Mouse (Mus musculus): ENCODE data around the gene Pigm. TPM values are rescaled to one million over a fixed set of nuclear protein-coding genes. Genes with fewer than 3 reads are reported as not detected.

Pigm gene
- polyA plus RNA-seq, 1 experiment: 4.0 TPM

GRCm38 (mm10) chr1:172342729-172343128 lies 33.6 kb upstream of the Pigm start:
- Histone ChIP-seq H3K4me3 (ENCODE audit: control insufficient read depth, low read depth, low read length) (no peak overlapping the region), H3K4me1 (ENCODE audit: control insufficient read depth, insufficient read depth, low read length) (peaks cover 5% of the 10 kb centered on the region), H3K27me3 (ENCODE audit: control insufficient read depth, insufficient read depth, low read length) (peaks cover 3% of the 10 kb centered on the region; the same call in 1 of the 2 replicates), H3K36me3 (ENCODE audit: control insufficient read depth, insufficient read depth, low read length) (no peaks in the 10 kb centered on the region), H3K27ac (ENCODE audit: control insufficient read depth, insufficient read depth, low read depth, low read length) (no peak overlapping the region)
- no peak for TF ChIP-seq CTCF (IDR thresholded peaks at IDR 0.05; ENCODE audit: control insufficient read depth, insufficient read depth, insufficient replicate concordance, low read depth, low read length)
- no peak for TF ChIP-seq POLR2A (IDR thresholded peaks at IDR 0.05; ENCODE audit: control insufficient read depth, low read depth, low read length)

DNA sequence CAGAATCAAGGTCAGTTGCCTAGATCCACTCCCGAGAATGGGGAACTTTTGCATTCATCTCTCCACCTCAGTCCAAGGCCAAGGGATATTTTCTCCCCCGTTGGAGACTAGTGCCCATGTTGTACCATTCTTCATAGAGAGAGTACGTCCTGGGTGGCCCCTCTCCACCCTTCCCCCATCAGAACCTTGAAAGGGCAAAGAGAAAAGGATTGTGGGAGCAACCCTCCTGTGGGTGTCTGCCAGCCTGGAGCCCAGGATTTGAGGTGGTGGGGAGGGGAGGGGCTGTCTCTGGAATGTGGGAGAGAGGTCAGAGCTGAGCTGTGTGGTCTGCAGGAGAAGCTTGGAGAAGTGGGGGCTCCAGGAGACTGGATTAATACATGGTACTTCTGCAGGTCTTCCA lies 32.4 kb upstream of the Pigm start:
- Histone ChIP-seq H3K27ac (ENCODE audit: control insufficient read depth, insufficient read depth, low read depth, low read length) (no peak overlapping the region), H3K4me1 (ENCODE audit: control insufficient read depth, insufficient read depth, low read length) (peaks cover 5% of the 10 kb centered on the region), H3K4me3 (ENCODE audit: control insufficient read depth, low read depth, low read length) (no peak overlapping the region), H3K27me3 (ENCODE audit: control insufficient read depth, insufficient read depth, low read length) (peaks cover 3% of the 10 kb centered on the region; the same call in 1 of the 2 replicates), H3K36me3 (ENCODE audit: control insufficient read depth, insufficient read depth, low read length) (no peaks in the 10 kb centered on the region)
- TF ChIP-seq CTCF (IDR thresholded peaks at IDR 0.05; ENCODE audit: control insufficient read depth, insufficient read depth, insufficient replicate concordance, low read depth, low read length) (no peak), POLR2A (IDR thresholded peaks at IDR 0.05; ENCODE audit: control insufficient read depth, low read depth, low read length) (no peak)

GRCm38 (mm10) chr1:172344820-172345219 lies 31.5 kb upstream of the Pigm start:
- TF ChIP-seq CTCF (IDR thresholded peaks at IDR 0.05; ENCODE audit: control insufficient read depth, insufficient read depth, insufficient replicate concordance, low read depth, low read length) (no peak), POLR2A (IDR thresholded peaks at IDR 0.05; ENCODE audit: control insufficient read depth, low read depth, low read length) (no peak)
- Histone ChIP-seq H3K4me3 (ENCODE audit: control insufficient read depth, low read depth, low read length) (no peak overlapping the region), H3K27me3 (ENCODE audit: control insufficient read depth, insufficient read depth, low read length) (peaks cover 3% of the 10 kb centered on the region; the same call in 1 of the 2 replicates), H3K4me1 (ENCODE audit: control insufficient read depth, insufficient read depth, low read length) (peaks cover 5% of the 10 kb centered on the region), H3K27ac (ENCODE audit: control insufficient read depth, insufficient read depth, low read depth, low read length) (no peak overlapping the region), H3K36me3 (ENCODE audit: control insufficient read depth, insufficient read depth, low read length) (no peaks in the 10 kb centered on the region)

GRCm38 (mm10) chr1:172346707-172347106 lies 29.6 kb upstream of the Pigm start:
- peaks cover 3% of the 10 kb centered on the region; the same call in 1 of the 2 replicates for H3K4me1 ChIP-seq (ENCODE audit: control insufficient read depth, insufficient read depth, low read length)
- H3K4me3 ChIP-seq (ENCODE audit: control insufficient read depth, low read depth, low read length): no peak overlapping the region
- H3K27ac ChIP-seq (ENCODE audit: control insufficient read depth, insufficient read depth, low read depth, low read length): no peak overlapping the region
- H3K27me3 ChIP-seq (ENCODE audit: control insufficient read depth, insufficient read depth, low read length): no peaks in the 10 kb centered on the region
- H3K36me3 ChIP-seq (ENCODE audit: control insufficient read depth, insufficient read depth, low read length): no peaks in the 10 kb centered on the region
- no peak for TF ChIP-seq POLR2A (IDR thresholded peaks at IDR 0.05; ENCODE audit: control insufficient read depth, low read depth, low read length)
- TF ChIP-seq CTCF (IDR thresholded peaks at IDR 0.05; ENCODE audit: control insufficient read depth, insufficient read depth, insufficient replicate concordance, low read depth, low read length): no peak

DNA sequence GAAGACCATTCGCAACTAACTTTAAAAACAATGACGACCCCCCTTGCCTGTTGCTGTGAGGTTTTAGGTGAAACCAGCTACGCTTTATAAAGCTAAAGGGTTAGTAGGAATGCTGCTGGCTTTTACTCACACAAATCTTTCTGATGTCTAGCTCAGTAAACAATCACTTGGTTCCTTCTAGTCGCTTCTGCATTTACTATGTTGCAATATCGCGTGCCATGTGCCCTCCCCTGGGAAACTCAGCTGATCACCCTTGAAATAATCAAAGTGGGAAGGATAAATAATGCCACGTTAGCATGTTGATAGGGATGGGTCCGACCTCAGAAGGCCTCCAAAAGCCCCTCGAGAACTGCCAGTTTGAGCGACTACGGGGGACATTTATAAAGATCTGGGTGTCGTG lies 29.0 kb upstream of the Pigm start:
- Histone ChIP-seq H3K27me3 (ENCODE audit: control insufficient read depth, insufficient read depth, low read length) (no peaks in the 10 kb centered on the region), H3K36me3 (ENCODE audit: control insufficient read depth, insufficient read depth, low read length) (no peaks in the 10 kb centered on the region), H3K27ac (ENCODE audit: control insufficient read depth, insufficient read depth, low read depth, low read length) (no peak overlapping the region), H3K4me3 (ENCODE audit: control insufficient read depth, low read depth, low read length) (no peak overlapping the region), H3K4me1 (ENCODE audit: control insufficient read depth, insufficient read depth, low read length) (peaks cover 3% of the 10 kb centered on the region; the same call in 1 of the 2 replicates)
- TF ChIP-seq POLR2A (IDR thresholded peaks at IDR 0.05; ENCODE audit: control insufficient read depth, low read depth, low read length) (no peak), CTCF (IDR thresholded peaks at IDR 0.05; ENCODE audit: control insufficient read depth, insufficient read depth, insufficient replicate concordance, low read depth, low read length) (no peak)

DNA sequence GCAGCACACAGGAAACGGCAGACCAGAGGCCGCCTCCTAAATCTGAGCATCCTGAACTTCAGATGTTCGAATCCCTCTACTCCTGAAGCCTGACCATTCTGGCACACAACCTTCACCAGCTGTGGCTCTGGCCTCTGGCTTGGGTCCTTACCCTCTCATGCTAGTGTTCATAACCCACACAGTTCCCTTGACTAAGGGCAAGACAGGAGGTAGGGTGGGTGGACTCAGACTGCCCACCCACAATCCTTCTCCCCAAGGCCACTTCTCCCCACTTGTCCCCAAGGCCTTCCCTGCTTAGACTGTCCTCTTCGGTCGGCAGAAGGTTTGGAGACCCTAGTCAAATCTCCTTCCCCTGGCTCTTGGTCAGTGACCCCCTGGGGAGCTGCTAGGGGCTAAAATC lies 26.8 kb upstream of the Pigm start:
- H3K4me1 ChIP-seq (ENCODE audit: control insufficient read depth, insufficient read depth, low read length): no peaks in the 10 kb centered on the region
- no peaks in the 10 kb centered on the region for H3K36me3 ChIP-seq (ENCODE audit: control insufficient read depth, insufficient read depth, low read length)
- no peak overlapping the region for H3K4me3 ChIP-seq (ENCODE audit: control insufficient read depth, low read depth, low read length)
- no peaks in the 10 kb centered on the region for H3K27me3 ChIP-seq (ENCODE audit: control insufficient read depth, insufficient read depth, low read length)
- H3K27ac ChIP-seq (ENCODE audit: control insufficient read depth, insufficient read depth, low read depth, low read length): no peak overlapping the region
- TF ChIP-seq CTCF (IDR thresholded peaks at IDR 0.05; ENCODE audit: control insufficient read depth, insufficient read depth, insufficient replicate concordance, low read depth, low read length): no peak
- no peak for TF ChIP-seq POLR2A (IDR thresholded peaks at IDR 0.05; ENCODE audit: control insufficient read depth, low read depth, low read length)

DNA sequence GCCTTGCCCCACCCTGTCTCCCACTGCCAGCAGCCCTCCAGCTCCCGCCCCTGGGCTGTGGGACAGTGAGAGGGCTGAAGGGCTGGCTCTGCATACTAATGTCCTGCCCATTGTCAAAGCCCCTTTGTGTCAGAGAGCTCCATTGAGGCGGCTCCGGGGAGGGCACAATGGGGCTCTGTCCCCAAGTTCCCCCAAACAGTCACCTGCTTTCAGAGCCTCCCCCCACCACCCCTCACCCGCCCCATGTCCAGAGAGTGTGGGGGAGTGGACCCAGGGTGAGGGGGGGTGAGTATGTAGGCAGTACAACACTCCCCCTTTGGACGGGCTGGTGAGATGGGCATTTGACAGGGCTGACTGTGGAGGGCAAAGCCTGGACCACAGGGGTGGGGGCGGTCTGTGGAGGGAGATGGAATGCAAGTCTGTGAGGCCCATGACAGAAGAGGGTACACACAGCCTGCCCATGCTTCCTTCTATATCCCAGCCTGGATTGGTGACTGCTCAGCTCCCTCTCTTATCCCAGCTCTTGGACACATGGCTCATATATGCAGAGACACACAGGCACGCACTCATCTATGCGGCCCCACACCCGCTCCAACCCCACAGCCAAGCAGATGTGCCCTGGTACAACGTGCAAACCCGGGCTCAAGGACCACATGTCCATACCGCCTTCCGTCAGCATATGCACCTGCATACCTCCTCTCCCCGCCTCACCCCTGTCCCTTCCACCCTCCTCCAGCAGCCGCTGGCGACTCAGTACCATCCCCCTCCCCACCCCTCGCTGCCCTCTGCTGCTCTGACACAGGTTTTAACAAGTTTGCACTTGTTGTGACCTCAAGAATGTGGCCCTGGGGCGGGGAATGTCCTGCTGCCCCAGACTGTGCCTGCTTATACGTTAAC lies 26.2 kb upstream of the Pigm start:
- Histone ChIP-seq H3K4me3 (ENCODE audit: control insufficient read depth, low read depth, low read length) (no peak overlapping the region), H3K36me3 (ENCODE audit: control insufficient read depth, insufficient read depth, low read length) (no peaks in the 10 kb centered on the region), H3K27me3 (ENCODE audit: control insufficient read depth, insufficient read depth, low read length) (no peaks in the 10 kb centered on the region), H3K4me1 (ENCODE audit: control insufficient read depth, insufficient read depth, low read length) (no peaks in the 10 kb centered on the region), H3K27ac (ENCODE audit: control insufficient read depth, insufficient read depth, low read depth, low read length) (no peak overlapping the region)
- TF ChIP-seq CTCF (IDR thresholded peaks at IDR 0.05; ENCODE audit: control insufficient read depth, insufficient read depth, insufficient replicate concordance, low read depth, low read length): no peak

All from testis, adult 2 months (tissue).